Mouse (Mus musculus) midbrain, postnatal 0 days (tissue): ENCODE data around the gene Arrb2. TPM values are rescaled to one million over a fixed set of nuclear protein-coding genes. Genes with fewer than 3 reads are reported as not detected.
"Not testable (repeated sequence)": the region's sequence is repeated elsewhere in the genome, so short reads cannot be mapped to it uniquely, and the experiment has no call there.

Source experiments
- ATAC-seq: fragments of 200-750 bp; cut with Nextera tagmentation; 2 replicates; pipeline ENCODE4 v1.8.0; 2017; ENCODE audit warnings: moderate number of reproducible peaks, mild to moderate bottlenecking, moderate TSS enrichment, moderate library complexity; ENCODE audit not compliant: low FRiP score
- DNase-seq: peaks from one replicate; pipeline ENCODE4 v3.0.0-alpha.2; 2015; ENCODE audit warnings: low spot score
- H3K27ac ChIP-seq: fragments of 300-500 bp; sonication (generic); 2 replicates; pipeline ENCODE4 v1.5.1; 2014; ENCODE audit warnings: low read depth, mild to moderate bottlenecking, low read length, mixed read lengths
- H3K27me3 ChIP-seq: fragments of 300-500 bp; sonication (generic); 2 replicates; pipeline ENCODE4 v1.6.1; 2014; ENCODE audit warnings: low read length, control low read depth, mixed read lengths; ENCODE audit not compliant: insufficient read depth
- H3K36me3 ChIP-seq: fragments of 300-500 bp; sonication (generic); 2 replicates; pipeline ENCODE4 v1.6.1; 2014; ENCODE audit warnings: low read length, control low read depth, mixed read lengths; ENCODE audit not compliant: insufficient read depth
- H3K4me1 ChIP-seq: fragments of 300-500 bp; sonication (generic); 2 replicates; pipeline ENCODE4 v1.6.1; 2014; ENCODE audit warnings: mild to moderate bottlenecking, control low read depth, antibody characterized with exemption, low read length, mixed read lengths; ENCODE audit not compliant: insufficient read depth
- H3K4me2 ChIP-seq: fragments of 300-500 bp; sonication (generic); 2 replicates; pipeline ENCODE4 v1.6.1; 2014; ENCODE audit warnings: low read depth, mild to moderate bottlenecking, low read length, mixed read lengths; ENCODE audit not compliant: poor library complexity, severe bottlenecking
- H3K4me3 ChIP-seq: fragments of 300-500 bp; sonication (generic); 2 replicates; pipeline ENCODE4 v1.5.1; 2014; ENCODE audit warnings: low read depth, mild to moderate bottlenecking, low read length, moderate library complexity
- H3K9ac ChIP-seq: fragments of 300-500 bp; sonication (generic); replicated peaks from 2 replicates; pipeline ENCODE4 v1.6.1; 2014; ENCODE audit warnings: mild to moderate bottlenecking, low read length, moderate library complexity, mixed read lengths; ENCODE audit not compliant: poor library complexity, severe bottlenecking
- H3K9me3 ChIP-seq: fragments of 300-500 bp; sonication (generic); 2 replicates; pipeline ENCODE4 v1.6.1; 2016; ENCODE audit warnings: low read length, control low read depth
- CTCF ChIP-seq: IDR thresholded peaks from 2 replicates; pipeline ENCODE4 v1.5.1; 2016; ENCODE audit warnings: antibody characterized with exemption, mild to moderate bottlenecking
- WGBS: fragments of 180-500 bp; shearing (Covaris S2); extraction: QIAGEN DNeasy Blood & Tissue Kit; methylation state at CpG from one replicate; pipeline ENCODE4 v1.1.7; 2014; 5-methylcytosine and 5-hydroxymethylcytosine counted together
- polyA plus RNA-seq: library from polyadenylated mRNA; unstranded; fragments of >200 nt; fragmentation: Nextera tagmentation; extraction: Ambion mirVana; gene quantifications from 2 replicates; pipeline ENCODE4 v1.2.1, GENCODE M21; 2015
- total RNA-seq: library from RNA; depleted of rRNA; stranded (reverse); fragments of >200 nt; gene quantifications from 2 replicates; pipeline ENCODE4 v1.2.3, GENCODE M21; 2014

The Arrb2 gene
- total and polyA plus RNA-seq, 2 experiments from 2014 or later: 55.0 to 119 TPM

GRCm38 (mm10) chr11:70472716-70473115 is 40.3 kb downstream of the Arrb2 start:
- ATAC-seq (no peak), DNase-seq (no peak)
- no peaks in the 10 kb centered on the region for H3K4me1 ChIP-seq
- H3K27ac ChIP-seq: no peak overlapping the region
- H3K27me3 ChIP-seq: no peaks in the 10 kb centered on the region
- TF ChIP-seq CTCF: no peak
- no peak overlapping the region for H3K9ac ChIP-seq
- no peak overlapping the region for H3K4me3 ChIP-seq
- H3K36me3 ChIP-seq: no peaks in the 10 kb centered on the region
- H3K4me2 ChIP-seq: no peak overlapping the region
- H3K9me3 ChIP-seq: no peaks in the 10 kb centered on the region

GRCm38 (mm10) chr11:70473291-70473690 is 40.9 kb downstream of the Arrb2 start:
- H3K4me1 ChIP-seq, H3K27me3 ChIP-seq, H3K9me3 ChIP-seq, H3K4me3 ChIP-seq, H3K4me2 ChIP-seq, ATAC-seq, H3K27ac ChIP-seq, H3K36me3 ChIP-seq, H3K9ac ChIP-seq, DNase-seq: not testable (repeated sequence)
- 87% methylated on average over 5 of the region's 5 CpGs for WGBS

GRCm38 (mm10) chr11:70474872-70475534 is 42.6 kb downstream of the Arrb2 start:
- H3K4me3 ChIP-seq: no peak overlapping the region
- no peak for TF ChIP-seq CTCF
- no peak overlapping the region for H3K9ac ChIP-seq
- no peak overlapping the region for H3K27ac ChIP-seq
- no peaks in the 10 kb centered on the region for H3K9me3 ChIP-seq
- no peak overlapping the region for H3K4me2 ChIP-seq
- H3K4me1 ChIP-seq: no peaks in the 10 kb centered on the region
- no peak for ATAC-seq
- 68% methylated on average over 12 of the region's 12 CpGs for WGBS
- no peaks in the 10 kb centered on the region for H3K27me3 ChIP-seq
- H3K36me3 ChIP-seq: no peaks in the 10 kb centered on the region
- DNase-seq: no peak

GRCm38 (mm10) chr11:70485498-70485897 is 53.1 kb downstream of the Arrb2 start:
- Histone ChIP-seq H3K27me3 (no peaks in the 10 kb centered on the region), H3K4me2 (no peak overlapping the region), H3K4me1 (no peaks in the 10 kb centered on the region), H3K9ac (no peak overlapping the region), H3K9me3 (no peaks in the 10 kb centered on the region), H3K27ac (no peak overlapping the region), H3K36me3 (no peaks in the 10 kb centered on the region), H3K4me3 (no peak overlapping the region)
- DNase-seq (no peak), ATAC-seq (no peak)
- 57% methylated on average over 2 of the region's 2 CpGs for WGBS
- TF ChIP-seq CTCF: no peak

- no peak overlapping the region for H3K4me3 ChIP-seq
- H3K4me2 ChIP-seq: no peak overlapping the region
- no peaks in the 10 kb centered on the region for H3K27me3 ChIP-seq
- WGBS: 52% methylated on average over 4 of the region's 4 CpGs
- H3K9me3 ChIP-seq: no peaks in the 10 kb centered on the region
- H3K9ac ChIP-seq: no peak overlapping the region
- no peaks in the 10 kb centered on the region for H3K4me1 ChIP-seq
- no peak overlapping the region for H3K27ac ChIP-seq
- no peaks in the 10 kb centered on the region for H3K36me3 ChIP-seq
- DNase-seq: no peak
- TF ChIP-seq CTCF: no peak
- no peak for ATAC-seq
Measured at GRCm38 (mm10) chr11:70487816-70488215, 55.4 kb downstream of the Arrb2 start.

GRCm38 (mm10) chr11:70489138-70489537 is 56.7 kb downstream of the Arrb2 start:
- Histone ChIP-seq H3K27ac (no peak overlapping the region), H3K4me1 (no peaks in the 10 kb centered on the region), H3K36me3 (no peaks in the 10 kb centered on the region), H3K27me3 (no peaks in the 10 kb centered on the region), H3K4me2 (no peak overlapping the region), H3K9me3 (no peaks in the 10 kb centered on the region), H3K4me3 (no peak overlapping the region), H3K9ac (no peak overlapping the region)
- no peak for TF ChIP-seq CTCF
- DNase-seq (no peak), ATAC-seq (no peak)
- 80% methylated on average over 3 of the region's 3 CpGs for WGBS
